Mouse (Mus musculus): ENCODE results near the gene Usp37. TPM values are rescaled to one million over a fixed set of nuclear protein-coding genes. Genes with fewer than 3 reads are reported as not detected.

Usp37 gene
- total RNA-seq, 4 experiments from 2014 or later: 22.2 to 26.1 (median 22.4) TPM

DNA sequence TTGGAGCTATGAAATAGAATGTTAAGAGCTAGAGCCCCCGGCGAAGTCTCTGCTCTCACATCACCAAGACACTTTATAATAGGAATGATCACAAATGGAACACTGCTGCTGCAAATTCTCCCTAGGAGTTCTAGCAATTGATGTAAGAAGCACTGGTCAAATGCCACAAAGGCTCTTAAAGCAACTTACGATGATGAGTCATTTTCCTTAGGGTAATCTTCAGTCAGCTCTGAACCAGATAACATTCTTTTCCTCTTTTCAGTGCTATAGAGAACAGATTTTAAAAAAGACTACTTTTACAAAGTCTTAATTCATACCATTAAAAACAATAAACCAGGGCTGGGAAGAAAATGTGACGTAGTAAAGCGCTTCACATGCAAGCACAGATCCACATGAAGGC is 58.3 kb downstream of the Usp37 start:
- no peak for DNase-seq (ENCODE audit: low spot score in 2 of 2)

DNA sequence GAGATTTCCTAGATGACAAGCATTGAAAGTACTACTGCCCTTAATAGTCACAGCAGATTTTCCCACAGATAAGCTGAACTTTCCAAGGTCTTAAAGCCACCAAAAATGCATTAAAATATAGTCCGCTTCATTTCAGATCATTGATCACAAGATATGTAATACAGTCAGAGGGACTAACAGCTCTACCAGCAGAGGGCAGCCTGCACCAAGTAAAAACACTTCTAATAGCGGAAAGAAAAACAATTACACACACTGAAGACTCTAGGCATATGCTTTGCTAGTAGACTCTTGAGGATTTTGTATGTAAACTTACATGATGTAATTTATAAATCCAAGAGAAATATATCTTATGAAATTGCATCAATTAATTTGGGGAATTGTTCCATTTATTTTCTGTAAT is 83.8 kb downstream of the Usp37 start:
- no peak for DNase-seq (ENCODE audit: low spot score in 2 of 2)

DNA sequence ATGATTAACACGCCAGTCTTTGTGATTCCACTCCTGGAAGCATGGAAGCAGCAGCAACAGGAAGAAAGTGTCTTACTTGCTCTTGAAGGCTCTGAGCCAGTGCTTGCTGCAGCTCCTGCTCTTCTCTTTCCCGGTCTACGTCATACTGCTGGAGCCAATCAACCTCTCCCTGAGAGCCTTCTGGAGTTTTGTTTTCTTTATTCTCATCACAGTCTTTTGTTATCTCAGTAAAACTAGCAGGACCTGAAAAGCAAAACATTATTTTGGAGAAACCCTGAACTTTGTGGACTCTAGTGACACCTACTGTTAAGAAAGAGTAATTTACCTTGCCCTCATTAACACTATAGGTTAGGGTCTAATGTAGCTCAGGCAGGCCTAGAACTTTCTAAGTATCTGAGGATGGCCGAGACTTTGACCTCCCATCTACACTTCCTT is 91.5 kb downstream of the Usp37 start:
- DNase-seq (ENCODE audit: low spot score in 2 of 2): no peak

DNA sequence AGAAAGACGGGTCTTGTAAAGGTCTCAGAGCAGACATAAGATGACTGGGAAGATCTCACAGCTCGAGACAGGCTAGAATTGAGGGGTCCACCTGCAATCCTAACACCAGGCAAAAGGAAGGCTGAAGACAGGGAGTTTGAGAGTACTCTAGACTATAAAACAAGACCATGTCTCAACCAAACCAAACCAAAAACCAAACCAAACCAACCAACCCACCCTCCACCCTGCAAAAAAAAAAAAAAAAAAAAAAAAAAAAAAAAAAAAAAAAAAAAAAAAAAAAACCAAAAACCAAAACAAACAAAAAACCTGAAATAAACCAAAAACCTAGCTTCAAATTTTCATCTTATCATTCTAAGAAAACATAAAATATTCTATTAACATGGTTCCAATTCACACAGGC is 99.5 kb downstream of the Usp37 start:
- DNase-seq (ENCODE audit: low spot score in 2 of 2): no peak

DNA sequence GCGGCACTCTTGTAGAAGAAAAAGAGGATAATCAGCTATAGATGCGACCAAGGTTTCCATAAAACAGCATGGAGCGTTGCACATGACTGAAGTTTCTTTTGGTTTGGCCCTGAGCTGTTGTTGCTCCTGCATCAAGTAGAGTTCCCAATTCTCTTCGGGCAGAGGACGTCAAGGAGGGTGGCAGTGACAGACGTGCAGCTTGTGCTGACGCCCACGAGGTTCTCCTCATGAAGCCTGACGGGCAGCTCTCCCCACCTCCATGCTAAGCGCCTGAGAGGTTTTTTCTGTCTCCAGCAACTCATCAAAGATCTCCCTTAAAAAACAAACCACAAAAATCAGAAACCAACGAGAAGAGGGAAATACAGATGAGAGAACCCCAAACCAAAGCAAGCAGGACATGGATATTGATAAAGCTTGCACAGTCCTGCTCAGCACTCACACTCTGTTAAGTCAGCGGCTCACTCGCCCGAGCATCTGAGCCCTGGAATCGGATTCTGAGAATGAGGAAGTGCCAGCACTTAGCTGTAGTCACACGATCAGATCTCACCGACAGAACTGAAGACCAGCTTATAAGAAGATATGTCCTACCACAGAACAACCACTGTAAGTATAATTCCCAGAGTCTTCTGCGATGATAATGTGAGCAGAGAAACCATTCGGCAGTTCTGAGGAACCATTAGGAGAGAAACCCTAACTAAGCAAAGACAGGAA is 104.8 kb downstream of the Usp37 start:
- DNase-seq (ENCODE audit: low spot score in 2 of 2): peak in 1 of 2 experiments; percentile 26

DNA sequence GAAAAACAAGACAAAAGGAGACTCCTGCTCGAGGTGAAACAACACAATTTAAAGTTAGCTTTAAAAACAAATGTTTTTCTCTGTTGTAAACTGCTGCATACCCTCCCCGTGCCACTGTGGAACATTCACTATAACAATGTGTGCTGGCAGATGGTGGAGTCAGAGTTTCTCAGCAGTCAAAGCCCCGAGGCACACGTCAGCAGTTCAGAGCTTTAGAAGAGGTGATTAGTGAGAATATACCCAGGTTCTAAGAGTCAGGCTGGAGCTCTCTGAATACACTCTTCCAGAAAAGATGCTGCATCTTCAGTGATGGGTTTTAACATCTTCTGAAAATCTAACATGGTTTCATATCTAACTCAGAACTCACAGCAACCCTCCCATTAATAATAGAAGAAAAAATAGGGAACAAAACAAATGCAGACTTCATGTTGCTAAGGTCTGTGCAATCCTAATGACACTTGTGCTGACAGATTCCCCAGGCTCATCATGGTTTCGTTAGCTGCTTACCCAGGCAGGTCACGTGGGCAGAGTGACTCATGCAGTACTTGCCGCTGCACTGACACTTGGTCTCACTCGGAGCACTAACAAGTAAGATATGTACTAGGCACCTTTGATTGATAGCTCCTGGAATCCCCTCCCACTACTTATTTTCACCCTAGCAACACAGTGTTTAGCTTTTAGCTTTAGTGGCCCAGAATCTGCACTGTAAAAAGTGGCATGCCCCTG is 106.2 kb downstream of the Usp37 start:
- DNase-seq (ENCODE audit: low spot score in 2 of 2): peak in 1 of 2 experiments; percentile 63

DNA sequence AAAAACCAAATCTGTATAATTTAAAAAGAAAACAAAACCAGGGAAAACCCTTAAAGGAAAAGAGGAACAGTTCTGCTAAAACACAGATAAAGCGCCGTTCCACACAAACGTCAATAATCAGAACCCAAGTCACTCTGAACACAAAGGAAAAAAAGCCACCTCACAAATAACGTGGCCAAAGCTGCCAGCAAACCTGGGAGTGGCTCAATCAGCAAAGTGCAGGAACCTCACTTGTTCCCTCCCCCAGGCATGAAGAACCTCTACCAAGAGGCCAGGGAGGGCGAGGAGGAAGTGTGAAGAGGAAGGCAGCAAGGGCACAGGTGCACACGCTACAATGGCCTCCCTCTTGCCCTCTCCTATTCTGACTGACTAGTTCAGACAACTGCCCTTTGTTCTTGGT is 108.5 kb downstream of the Usp37 start:
- DNase-seq (ENCODE audit: low spot score in 2 of 2): no peak

DNA sequence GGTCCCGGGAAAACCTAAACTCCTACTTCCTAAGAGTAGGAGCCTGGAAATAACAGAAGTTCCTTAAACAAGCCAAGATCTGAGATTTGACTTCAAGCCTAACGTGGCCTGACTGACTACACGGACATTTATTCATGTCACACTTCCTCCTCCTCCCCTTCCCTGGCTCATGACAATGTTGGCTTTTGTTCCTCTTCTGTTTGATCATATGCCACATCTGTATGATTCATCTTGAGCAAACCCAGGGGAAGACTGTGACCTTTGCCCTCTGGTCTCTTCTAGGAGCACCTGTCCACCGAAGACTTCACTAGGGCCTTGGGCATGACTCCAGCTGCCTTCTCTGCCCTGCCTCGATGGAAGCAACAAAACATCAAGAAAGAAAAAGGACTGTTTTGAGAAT is 109.5 kb downstream of the Usp37 start:
- no peak for DNase-seq (ENCODE audit: low spot score in 2 of 2)

DNA sequence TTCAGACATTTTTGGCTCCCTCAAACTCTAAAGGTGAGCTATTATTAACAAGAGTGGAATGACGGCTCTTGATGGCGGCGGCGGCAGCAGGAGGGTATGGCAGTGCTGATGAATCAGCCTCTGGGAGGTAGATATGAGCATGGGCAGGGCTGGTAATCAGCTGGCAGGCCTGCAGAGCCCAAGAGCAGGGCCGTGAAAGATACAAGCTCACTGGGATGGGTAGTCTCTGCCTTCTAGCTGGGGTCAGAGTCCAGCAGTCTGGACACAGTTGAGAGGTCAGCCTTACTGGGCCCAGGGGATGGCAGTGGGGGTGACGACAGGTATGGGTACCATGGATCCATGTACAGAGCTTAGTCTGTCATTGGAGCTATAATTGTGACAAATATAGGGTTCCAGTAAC is 110.9 kb downstream of the Usp37 start:
- DNase-seq (ENCODE audit: low spot score in 2 of 2): no peak

DNA sequence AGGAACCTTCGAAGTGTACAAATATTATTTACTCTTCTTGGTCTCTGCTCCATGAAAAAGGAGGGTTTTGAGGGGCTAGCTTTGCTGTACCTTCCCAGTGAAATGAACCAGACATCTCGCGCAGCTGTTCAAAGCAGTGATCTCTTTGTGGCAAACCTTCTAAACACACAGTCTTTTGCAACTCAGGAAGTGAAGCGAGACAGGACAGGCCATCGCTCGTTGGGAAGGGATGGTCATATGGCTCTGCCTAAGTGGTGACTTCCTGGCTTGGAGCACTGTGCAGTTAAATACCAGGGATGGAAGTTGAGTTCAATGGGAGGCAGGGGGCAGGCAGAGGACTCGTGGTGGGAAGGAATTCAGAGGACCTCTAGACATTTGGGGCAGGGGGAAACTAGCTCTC is 118.2 kb downstream of the Usp37 start:
- DNase-seq (ENCODE audit: low spot score in 2 of 2): no peak

DNA sequence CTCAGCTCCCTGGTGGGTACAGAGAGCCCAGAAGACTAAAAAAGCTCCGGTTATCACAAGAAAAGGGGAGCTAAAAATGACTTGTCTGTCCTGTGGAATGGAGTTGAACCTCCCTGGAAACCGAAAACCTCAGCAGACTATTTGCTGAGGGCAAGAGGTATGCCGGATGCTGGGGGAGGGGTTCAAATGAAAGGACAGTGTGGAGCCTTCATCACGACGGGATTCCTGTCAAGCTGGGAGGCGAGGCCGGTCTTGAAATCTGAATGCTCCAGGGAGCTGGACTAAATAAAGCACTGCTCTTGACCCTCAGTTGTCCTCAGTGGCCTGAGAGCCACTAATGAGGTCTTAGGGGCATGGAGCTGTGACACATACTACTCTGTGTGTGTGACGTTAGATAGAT is 120.9 kb downstream of the Usp37 start:
- DNase-seq (ENCODE audit: low spot score in 2 of 2): no peak

DNA sequence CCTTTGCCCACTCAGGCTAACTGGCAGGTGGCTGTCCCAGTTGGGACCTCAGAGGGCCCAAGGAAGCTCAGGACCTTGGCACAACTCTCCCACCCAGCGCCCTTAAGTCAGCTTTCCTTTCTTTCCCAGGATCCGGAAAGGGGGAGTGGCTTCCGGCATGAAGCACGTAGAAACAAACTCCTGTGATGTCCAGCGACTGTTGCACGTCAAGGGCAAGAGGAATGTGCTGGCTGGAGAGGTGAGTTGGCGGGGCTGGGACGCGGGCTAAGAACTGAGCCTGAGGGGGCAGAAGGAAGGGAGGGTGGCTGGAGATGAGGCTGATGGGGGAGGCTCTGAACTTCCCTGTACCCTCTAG is 124.7 kb downstream of the Usp37 start:
- no peak for DNase-seq (ENCODE audit: low spot score in 2 of 2)

DNA sequence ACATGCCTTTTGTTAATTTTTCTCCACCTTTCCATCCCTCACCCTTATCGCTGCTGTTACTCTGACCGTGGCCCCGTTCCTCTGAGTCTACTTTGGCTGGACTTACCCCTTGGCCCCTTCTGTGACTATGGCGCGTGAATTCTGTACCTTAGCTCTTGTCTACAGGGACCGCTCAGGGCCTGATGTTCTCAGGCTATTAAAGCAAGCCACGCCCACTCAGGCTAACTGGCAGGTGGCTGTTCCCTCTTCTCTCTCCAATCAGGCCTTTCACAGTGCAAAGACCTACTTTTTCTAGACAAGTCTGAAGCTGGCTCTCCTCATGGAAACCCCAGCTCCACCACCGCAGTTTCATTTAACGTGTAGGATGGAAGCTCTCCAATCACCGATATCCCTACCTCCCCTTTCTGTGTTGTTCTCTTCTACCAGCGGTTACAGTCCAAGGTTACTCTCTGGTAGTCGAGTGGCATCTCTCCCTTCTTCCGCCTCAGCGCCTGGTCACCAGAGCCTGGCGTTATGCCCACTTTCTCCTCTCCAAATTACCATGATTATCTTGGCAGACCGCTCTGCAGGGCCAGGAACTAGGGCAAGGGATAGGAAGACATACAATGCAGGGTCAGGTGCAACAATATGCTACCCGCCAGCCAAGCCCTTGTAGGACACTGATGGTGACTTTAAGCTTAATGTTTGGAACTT is 125.2 kb downstream of the Usp37 start:
- DNase-seq (ENCODE audit: low spot score in 2 of 2): no peak

DNA sequence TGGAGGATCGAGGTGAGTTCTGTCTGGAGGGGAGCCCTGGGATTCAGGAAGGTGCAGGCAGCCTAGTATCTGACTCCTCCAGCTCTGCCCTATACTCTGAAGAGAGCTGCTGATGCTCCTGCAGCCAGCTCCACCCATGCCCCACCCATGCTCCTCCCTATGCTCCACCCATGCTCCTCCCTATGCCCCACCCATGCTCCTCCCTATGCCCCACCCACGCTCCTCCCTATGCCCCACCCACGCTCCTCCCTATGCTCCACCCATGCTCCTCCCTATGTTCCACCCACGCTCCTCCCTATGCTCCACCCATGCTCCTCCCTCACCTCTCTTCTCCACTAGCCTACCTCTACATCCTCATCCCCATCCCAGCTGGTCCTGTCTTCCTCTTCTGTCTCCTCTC is 128.9 kb downstream of the Usp37 start:
- DNase-seq (ENCODE audit: low spot score in 2 of 2): no peak

DNA sequence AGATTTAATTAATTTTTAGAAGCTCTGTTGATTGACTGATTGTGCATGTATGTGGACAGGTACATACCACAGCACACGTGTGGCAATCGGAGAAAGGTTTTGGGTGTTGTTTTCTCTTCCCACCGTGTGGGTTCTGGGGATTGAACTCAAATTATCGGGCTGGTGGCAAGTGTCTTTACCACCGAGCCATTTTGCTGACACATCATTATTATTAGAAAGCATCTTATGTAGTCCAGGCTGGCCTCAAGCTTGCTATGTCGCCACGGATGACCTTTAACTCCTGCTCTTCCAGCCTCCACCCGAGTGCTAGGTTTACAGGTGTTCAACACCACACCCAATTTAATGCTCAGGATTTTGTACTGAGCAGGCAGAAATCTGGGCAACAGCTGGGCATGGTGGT is 131.4 kb downstream of the Usp37 start:
- DNase-seq (ENCODE audit: low spot score in 2 of 2): no peak

DNA sequence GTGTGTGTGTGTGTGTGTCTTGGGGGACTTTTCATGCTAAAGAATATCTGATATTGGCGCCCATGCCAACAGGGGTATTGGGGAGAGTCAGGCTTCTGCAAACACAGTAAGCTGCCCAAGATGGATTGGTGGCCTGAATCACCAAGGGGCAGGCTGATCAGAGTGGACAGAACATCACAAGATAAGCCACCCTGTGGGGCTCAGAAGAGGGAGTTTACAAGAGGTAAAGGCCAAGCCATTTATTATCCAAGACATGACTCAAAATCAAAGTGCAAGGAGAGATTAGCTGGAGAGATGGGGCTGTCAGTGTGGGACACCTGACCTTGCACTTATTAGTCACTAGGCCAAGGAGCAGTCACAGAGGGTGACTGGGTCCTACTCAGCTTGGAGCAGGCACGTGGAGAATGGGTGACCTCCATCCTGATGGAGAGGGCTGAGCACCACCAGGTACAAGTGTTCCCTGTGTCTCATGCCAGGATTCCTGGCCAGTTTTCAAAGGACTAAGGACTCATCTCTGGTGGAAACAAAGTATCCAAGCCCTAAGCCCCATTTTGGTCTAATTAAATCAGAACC is 132.2 kb downstream of the Usp37 start:
- no peak for DNase-seq (ENCODE audit: low spot score in 2 of 2)

DNA sequence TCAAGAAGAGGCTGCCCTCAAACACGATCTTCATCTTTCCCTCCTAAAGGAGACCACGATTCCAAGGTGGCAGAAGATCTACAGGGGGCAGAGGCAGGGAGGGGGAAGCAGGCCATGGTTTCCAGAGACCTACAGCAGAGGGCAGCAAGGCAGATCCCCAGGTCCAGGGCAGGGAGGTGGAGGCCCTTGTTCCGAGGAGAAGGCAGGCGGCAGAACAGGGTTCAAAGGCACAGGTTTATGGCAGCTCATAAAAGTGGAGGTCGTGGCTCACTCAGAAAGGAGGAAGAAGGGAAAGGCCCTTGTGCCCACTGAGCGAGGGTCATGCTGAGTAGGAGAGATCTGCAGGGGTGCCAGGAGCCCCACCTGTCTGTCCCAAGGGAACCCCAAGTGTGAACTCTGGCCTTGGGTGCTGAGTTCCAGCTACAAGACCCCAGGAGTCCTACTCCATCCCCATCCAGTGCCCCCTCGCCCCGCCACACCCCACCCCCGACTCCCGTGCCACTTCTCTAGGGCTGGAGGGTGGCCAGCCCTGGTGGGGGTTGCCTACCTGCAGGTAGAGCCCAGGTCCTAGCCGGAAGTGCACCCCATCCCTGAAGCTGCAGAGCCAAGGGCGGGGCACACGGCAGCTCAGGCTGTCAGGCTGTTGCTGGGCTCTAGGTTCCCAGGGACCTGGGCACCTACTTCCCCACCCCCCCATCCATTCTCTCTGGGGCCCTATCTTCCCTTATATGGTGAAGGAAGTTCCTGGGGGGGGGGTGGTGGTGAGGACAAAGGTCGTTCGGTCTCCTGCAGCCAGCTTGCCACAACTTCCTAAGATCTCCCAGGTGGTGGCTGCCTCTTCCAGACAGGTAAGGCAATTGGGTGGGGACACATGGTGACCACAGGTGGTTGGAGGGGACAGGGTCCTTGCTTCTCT is 135.2 kb downstream of the Usp37 start, which contains the start of gene Vil1:
Gene Vil1, plus strand, starts transcription at position 788 of the 916 bp plus-strand sequence.
- DNase-seq (ENCODE audit: low spot score in 2 of 2): no peak

DNA sequence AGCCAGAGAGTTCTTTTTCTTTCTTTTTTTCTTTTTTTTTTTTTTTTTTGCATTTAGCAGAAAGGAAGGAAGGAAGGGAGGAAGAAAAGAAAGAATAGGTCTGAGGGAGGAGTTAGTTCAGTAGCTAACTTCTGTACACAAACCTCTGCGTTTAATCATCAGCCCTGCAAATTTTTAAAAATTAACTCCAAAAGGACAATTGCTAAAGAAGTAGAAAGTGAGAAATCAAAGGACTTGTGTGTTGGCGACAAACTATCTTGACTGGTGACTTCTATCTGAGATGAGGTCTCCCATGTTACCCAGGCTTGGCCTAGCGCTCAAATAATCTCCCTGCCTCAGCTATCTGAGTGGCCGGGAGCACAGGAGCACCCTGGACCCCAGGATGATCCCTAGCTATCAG is 139.9 kb downstream of the Usp37 start:
- no peak for DNase-seq (ENCODE audit: low spot score in 2 of 2)

DNA sequence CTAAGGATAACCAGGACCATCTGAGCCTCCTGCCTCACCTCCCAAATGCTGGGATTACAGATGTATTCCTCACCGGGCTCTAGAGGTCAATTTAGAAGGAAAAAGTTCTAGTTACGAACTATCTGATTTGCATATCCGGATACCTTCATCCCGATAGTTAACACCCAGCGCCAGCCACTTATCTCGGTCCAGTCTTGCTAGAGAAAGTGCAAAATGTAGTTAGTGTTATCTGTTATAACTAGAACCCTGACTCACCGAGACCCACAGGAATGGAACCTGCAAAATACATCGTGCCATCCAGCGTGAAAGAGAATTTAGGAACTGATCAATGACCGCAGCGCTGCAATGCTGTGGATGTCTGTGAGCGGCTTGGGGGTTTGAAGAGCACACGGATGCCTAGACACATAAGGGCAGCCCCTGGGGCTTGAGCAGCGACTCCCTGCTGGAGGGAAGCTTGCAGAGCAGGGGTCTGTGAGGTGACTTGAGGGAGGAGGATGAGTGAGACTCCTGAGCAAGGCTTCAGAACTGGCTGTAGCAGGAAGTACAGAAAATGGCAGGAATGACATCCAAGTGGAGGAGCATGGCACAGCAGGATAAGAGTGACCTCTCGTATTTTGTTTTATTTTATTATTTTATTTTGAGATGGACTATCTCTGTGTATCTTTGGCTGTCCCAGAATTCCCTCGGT is 142.9 kb downstream of the Usp37 start:
- DNase-seq (ENCODE audit: low spot score in 2 of 2): no peak

DNA sequence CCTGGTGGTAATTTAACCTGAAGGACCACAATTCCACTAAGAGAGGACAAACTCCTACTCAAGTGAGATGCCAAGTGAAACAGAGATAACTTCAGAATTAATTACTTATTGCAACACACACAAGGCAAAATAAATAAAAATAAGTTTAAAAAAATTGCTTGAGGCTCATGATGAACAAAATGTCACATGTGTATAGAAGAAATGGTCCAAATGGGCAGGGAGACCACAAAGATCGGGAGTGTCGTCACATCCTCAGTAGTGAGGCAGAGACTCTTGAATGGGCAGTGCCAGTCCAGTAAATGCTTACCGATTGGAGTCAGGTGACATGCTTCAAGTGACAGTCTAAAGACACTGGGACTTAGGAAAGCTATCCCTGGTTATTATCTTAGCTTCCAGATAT is 143.6 kb downstream of the Usp37 start:
- no peak for DNase-seq (ENCODE audit: low spot score in 2 of 2)
